14 mouse cellular contexts compared by ENCODE assay signal in the genomic region with DNA sequence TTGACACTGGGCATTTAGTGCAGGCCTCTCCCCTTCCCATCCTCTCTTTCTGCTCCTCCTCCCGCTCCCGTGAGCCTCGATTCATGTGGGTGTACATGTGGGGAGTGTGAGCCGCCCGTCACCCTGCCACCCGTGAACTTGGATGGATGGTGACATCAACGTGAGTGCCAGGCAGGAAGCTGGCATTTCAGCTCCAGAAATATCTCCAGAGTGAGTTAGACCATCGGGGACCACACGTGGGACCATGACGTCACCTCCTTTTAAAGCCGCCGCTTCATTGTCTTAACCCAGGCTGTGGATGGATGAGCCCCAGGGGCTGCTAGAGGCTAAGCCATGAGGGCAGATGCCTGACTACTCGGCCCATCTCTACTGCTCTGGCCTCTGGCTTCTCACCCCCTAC.
DNase-seq lines count a peak whose midpoint lies in the region; ATAC-seq lines count a peak whose summit lies in the region.
"Had no signal": no experiment of that assay in that cellular context is flagged by ENCODE, and none has a peak within 500 bp of the region (broad histone marks: within the 10 kb centered on the region; RNA-seq: fewer than 3 reads in every experiment).

No protein-coding gene starts in this region.

- ATAC-seq in heart, embryonic 13.5 days (ENCODE audit: extremely low read depth, insufficient number of reproducible peaks, low FRiP score, low TSS enrichment): no peak
- ATAC-seq in midbrain, embryonic 16.5 days: no peak
- ATAC-seq in erythroid progenitor cell, adult 5-6 weeks (replicated peaks; ENCODE audit: low FRiP score, poor library complexity, severe bottlenecking): no peak
- ATAC-seq: intestine, embryonic 15.5 days had no signal

- H3K4me3 ChIP-seq in heart, embryonic 13.5 days: no peak overlapping the region
- H3K4me3 ChIP-seq in heart, embryonic 10.5 days: no peak overlapping the region
- no peak overlapping the region for H3K4me3 ChIP-seq in midbrain, embryonic 10.5 days
- H3K4me3 ChIP-seq in midbrain, embryonic 16.5 days (ENCODE audit: low read depth, low read length): no peak overlapping the region
- H3K4me3 ChIP-seq: embryonic facial prominence, embryonic 10.5 days; forebrain, embryonic 10.5 days; intestine, embryonic 15.5 days; limb, embryonic 15.5 days had no signal

- no peak overlapping the region for H3K9ac ChIP-seq in heart, embryonic 13.5 days
- H3K9ac ChIP-seq in midbrain, embryonic 16.5 days (ENCODE audit: low read depth, low read length): no peak overlapping the region
- H3K9ac ChIP-seq: intestine, embryonic 15.5 days; limb, embryonic 15.5 days had no signal

- no peaks in the 10 kb centered on the region for H3K36me3 ChIP-seq in heart, embryonic 13.5 days
- H3K36me3 ChIP-seq in heart, embryonic 10.5 days: no peaks in the 10 kb centered on the region
- H3K36me3 ChIP-seq in midbrain, embryonic 10.5 days: no peaks in the 10 kb centered on the region
- H3K36me3 ChIP-seq in midbrain, embryonic 16.5 days (ENCODE audit: control insufficient read depth, insufficient read depth, low read length): no peaks in the 10 kb centered on the region
- H3K36me3 ChIP-seq: embryonic facial prominence, embryonic 10.5 days; forebrain, embryonic 10.5 days; intestine, embryonic 15.5 days; limb, embryonic 15.5 days had no signal

- 59% methylated on average over 13 of the region's 13 CpGs for WGBS in heart, embryonic 13.5 days
- 69% methylated on average over 13 of the region's 13 CpGs for WGBS in heart, embryonic 10.5 days
- WGBS in midbrain, embryonic 10.5 days: 78% methylated on average over 13 of the region's 13 CpGs
- WGBS in midbrain, embryonic 16.5 days: 56% methylated on average over 12 of the region's 13 CpGs

- H3K27me3 ChIP-seq in heart, embryonic 13.5 days (replicated peaks): peaks cover 9% of the 10 kb centered on the region; the same call in 1 of the 2 replicates
- 0 out of 2 replicates have a peak, but pooled peaks cover 13% of the 10 kb centered on the region for H3K27me3 ChIP-seq in heart, embryonic 10.5 days (ENCODE audit: insufficient read depth, poor library complexity, severe bottlenecking)
- H3K27me3 ChIP-seq in midbrain, embryonic 10.5 days (ENCODE audit: low read depth, poor library complexity, severe bottlenecking): peaks cover 22% of the 10 kb centered on the region
- no peaks in the 10 kb centered on the region; the same call in 1 of the 2 replicates for H3K27me3 ChIP-seq in midbrain, embryonic 16.5 days (ENCODE audit: control insufficient read depth, insufficient read depth, low read depth, low read length)
- H3K27me3 ChIP-seq: intestine, embryonic 15.5 days; limb, embryonic 15.5 days had no signal

- no peak for DNase-seq in heart, embryonic 10.5 days (ENCODE audit: low spot score)
- DNase-seq in midbrain, embryonic 10.5 days (ENCODE audit: low spot score): no peak
- DNase-seq in frontal cortex, postnatal 36 days (ENCODE audit: low spot score in 2 of 2): peak; percentile 41 to 69
- DNase-seq in telencephalon, adult 2 months (ENCODE audit: low read depth, low spot score): peak; percentile 71
- DNase-seq: heart, postnatal 10 days; thymus, postnatal 14 days had no signal

- H3K27ac ChIP-seq in heart, embryonic 13.5 days (replicated peaks): no peak overlapping the region
- H3K27ac ChIP-seq in heart, embryonic 10.5 days: no peak overlapping the region
- 0 out of 2 replicates have a peak overlapping the region, but pooled peaks have one; percentile 30 for H3K27ac ChIP-seq in midbrain, embryonic 10.5 days (replicated peaks)
- no peak overlapping the region for H3K27ac ChIP-seq in midbrain, embryonic 16.5 days (ENCODE audit: low read length)
- H3K27ac ChIP-seq: intestine, embryonic 15.5 days; limb, embryonic 15.5 days; macrophage had no signal

- peak overlapping the region; percentile 22; the same call in 1 of the 2 replicates for H3K4me2 ChIP-seq in heart, embryonic 13.5 days
- no peak overlapping the region for H3K4me2 ChIP-seq in midbrain, embryonic 16.5 days (ENCODE audit: low read length)
- H3K4me2 ChIP-seq: intestine, embryonic 15.5 days; limb, embryonic 15.5 days had no signal

- H3K9me3 ChIP-seq in heart, embryonic 13.5 days: no peaks in the 10 kb centered on the region
- no peaks in the 10 kb centered on the region for H3K9me3 ChIP-seq in heart, embryonic 10.5 days
- no peaks in the 10 kb centered on the region for H3K9me3 ChIP-seq in midbrain, embryonic 10.5 days (replicated peaks)
- no peaks in the 10 kb centered on the region for H3K9me3 ChIP-seq in midbrain, embryonic 16.5 days (replicated peaks; ENCODE audit: control insufficient read depth, low read length, poor library complexity, severe bottlenecking)
- H3K9me3 ChIP-seq: embryonic facial prominence, embryonic 10.5 days; forebrain, embryonic 10.5 days; intestine, embryonic 15.5 days; limb, embryonic 15.5 days had no signal

- H3K4me1 ChIP-seq in heart, embryonic 13.5 days: peaks cover 21% of the 10 kb centered on the region
- peaks cover 41% of the 10 kb centered on the region for H3K4me1 ChIP-seq in heart, embryonic 10.5 days
- H3K4me1 ChIP-seq in midbrain, embryonic 10.5 days: peaks cover 20% of the 10 kb centered on the region
- no peaks in the 10 kb centered on the region for H3K4me1 ChIP-seq in midbrain, embryonic 16.5 days (ENCODE audit: control insufficient read depth, insufficient read depth, low read length)
- H3K4me1 ChIP-seq: intestine, embryonic 15.5 days had no signal

Comparison
In these comparisons a context has a peak if more than half of its experiments do, and no peak if none do; other contexts are left out.
1. DNase-seq: peak in frontal cortex, postnatal 36 days (2 of 2) and telencephalon, adult 2 months (single experiment); none in heart, embryonic 10.5 days (single experiment) and midbrain, embryonic 10.5 days (single experiment).